Mouse (Mus musculus) mature B cell (primary cell): ENCODE results near the gene Akirin2.

Source experiments
- in situ Hi-C: fragments of 300-500 bp; cut with MboI; formaldehyde crosslinking; loops from 2 replicates; pipeline ENCODE4 v1.14.3; 2019

Gene Akirin2

DNA sequence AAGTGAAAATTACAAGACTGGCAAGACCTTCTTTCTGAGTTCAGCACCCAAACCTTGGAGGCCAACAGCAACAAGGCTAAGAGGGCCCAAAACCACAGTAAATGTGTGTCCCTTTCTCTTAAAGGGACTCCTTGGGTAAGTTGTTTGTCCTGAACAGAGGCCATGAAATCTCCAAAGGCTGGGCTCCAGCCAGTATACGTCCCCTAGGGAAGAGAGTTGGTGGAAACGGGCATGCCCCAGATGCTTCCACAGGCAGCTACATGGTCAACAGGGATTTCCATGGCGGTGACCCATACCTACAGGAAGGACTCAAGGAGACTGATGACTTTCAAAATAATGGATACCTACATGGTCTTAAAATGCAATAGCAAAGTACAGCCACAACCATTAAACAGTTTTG is 32.7 kb downstream of the Akirin2 start:
- in situ Hi-C loops = no loop called here

DNA sequence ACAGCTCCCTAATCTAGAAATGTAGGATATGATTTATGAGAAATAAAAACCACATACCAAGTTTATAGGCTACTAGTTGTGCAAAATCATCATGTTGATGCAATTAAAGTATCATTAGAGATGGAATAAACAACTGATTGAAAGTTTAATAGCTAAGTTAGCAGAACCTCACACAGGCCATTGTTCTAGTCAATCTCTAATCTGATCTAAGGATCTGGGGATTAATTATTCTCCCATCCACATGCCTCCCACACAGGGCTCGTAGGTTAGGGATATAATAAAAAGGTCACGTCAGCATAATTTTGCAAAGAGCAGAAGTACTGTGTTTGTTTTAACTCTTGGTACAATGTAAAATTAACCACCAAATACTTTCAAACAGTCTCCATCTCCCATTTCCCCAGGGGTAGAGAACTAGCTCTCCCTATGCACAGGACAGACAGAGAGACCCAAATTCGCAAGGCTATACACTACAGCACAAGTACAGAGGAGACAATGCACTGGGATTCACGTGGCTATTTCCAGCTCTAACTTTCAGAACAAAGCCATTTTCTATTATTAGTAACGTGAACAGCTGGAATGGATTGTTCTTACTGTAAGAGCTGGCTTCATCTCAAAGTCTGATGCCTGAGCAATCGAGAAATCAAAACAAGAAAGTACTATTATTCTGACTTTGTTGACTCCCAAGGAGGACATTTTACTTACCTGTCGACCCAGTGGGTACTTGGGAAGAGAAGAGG is 34.3 kb downstream of the Akirin2 start:
- in situ Hi-C loops = no loop called here

DNA sequence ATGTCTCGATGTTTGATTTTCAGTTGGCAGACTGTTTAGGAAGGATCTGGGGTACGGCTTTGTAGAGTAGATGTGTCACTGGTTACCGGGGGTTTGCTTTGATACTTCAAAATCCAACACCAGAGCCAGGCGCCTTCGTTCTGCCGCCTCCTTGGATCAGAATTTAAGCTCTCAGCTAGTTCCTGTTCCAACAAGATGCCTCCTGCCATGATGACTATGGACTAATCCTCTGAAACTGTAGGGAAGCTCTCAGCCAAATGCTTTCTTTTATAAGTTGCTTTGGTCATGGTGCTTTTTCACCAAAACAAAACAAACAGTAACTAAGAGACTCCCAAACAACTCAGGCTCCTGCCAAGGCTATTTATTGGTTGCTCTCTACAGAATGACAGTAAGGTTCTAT is 52.4 kb downstream of the Akirin2 start:
- in situ Hi-C loops = no loop called here

DNA sequence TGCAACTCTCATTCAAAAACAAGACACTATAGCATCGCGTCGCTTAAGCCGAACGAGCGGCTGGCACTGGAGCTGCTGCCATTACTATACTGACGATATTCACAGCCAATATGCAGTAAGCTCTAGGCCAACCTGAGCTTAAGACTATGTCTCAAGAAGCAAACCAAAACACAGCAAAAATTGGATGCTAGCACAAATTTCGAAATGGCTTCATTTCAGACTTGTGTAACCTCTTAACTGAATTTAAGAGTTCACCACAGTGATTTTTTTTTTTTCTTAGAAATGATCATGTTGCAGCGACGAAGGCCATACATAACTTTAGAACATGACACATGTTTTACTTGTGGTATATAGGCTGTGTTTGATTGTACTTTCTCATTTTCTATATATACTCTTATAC is 55.9 kb downstream of the Akirin2 start:
- in situ Hi-C loops = no loop called here

DNA sequence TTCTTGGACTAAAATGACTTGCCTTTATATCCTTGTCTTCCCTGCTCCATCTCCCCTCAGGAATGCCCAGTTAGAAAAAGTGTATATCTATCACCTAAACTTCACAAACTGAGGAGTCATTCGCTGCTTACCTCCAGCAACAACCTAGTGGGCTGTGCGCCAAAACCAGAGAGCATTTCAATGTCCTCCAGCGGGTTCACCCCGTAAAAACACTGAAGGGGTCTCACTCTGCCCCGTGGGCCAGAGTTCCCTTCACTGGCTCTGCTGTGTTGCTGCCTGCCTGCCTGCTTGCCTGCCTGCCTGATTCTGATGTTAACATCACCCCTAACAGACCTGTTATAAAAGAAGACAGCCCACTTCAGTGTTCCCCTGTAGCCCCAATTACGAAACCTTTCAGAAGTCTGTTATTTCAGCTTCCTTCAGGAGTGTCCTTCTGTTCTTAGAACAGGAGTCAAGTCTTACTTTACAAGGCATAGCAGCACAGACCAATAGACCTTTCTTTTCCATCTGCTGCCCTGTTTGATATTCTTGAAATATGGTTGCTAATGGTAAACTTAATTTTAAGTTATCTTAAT is 62.9 kb downstream of the Akirin2 start:
- in situ Hi-C loops = no loop called here

DNA sequence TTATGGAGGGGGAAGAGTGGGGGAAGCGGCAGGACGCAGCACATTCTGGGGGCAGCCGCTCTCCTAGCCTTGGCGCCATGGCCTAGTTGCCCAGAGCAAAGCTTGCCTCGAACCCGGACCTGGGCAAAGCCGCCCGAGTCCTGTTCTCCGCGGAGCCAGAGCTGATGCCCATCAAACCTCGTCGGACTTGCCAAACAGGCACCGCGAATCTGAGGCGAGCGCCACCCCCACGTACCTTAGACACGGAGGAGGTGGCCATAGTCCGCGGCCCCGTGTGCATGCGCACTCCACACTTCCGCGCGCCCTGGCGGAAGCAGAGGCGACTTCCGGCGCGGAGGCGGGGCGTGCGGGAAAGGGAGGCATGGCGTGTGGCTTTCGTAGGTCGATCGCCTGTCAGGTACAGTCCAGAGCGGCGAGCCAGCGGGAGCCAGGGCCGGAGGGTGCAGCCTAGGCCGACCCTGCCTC is 63.9 kb downstream of the Akirin2 start, which contains the start of the genes Orc3 and Rars2:
TSS of gene Orc3 (minus strand) at position 315 of the 465 bp plus-strand sequence.
TSS of gene Rars2 (plus strand) at position 328 of the 465 bp plus-strand sequence.
- in situ Hi-C loops = no loop called here

DNA sequence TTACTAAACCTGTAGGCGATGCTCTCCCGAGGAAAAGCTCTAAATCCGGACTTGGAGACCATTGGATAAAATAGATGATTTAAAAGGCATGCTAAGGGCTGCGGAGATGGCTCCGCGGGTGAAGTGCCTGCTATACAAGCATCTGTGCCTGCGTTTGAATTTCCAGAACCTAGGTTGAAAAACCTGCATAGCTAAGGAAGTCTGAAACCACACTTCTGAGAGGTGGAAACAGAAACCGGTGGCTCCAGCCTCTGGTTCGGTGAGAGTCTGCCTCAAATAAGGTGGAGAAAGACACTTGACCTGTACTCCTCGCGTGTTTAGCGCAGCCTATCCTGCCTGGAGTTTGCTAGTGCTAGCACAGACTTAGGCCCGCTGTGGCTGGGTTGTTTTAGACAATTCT is 64.6 kb downstream of the Akirin2 start:
- in situ Hi-C loops = no loop called here

DNA sequence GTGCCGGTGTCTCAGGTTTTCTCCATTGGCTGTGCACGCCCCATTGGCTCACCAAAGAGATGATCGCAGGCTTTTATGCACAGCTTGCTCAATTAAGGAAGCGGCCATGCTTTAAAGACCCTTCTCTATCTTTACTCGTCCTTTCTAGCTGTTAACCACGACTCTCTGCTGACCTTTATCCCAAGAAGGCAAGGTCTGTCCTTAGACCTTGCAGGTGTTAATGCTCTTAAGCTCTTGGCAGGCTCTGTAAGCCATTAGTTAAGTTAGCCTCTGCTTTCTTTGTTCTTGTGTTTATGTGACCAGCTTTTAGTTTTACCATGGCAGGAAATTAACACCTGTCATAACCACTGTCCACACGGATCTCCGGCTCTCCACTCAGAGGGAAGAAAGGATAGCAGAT is 65.4 kb downstream of the Akirin2 start:
- in situ Hi-C loops = no loop called here
